Mouse (Mus musculus): ENCODE measurements around the gene Cnfn.
"Not testable (repeated sequence)": the region's sequence is repeated elsewhere in the genome, so short reads cannot be mapped to it uniquely, and the experiment has no call there.

Gene Cnfn

DNA sequence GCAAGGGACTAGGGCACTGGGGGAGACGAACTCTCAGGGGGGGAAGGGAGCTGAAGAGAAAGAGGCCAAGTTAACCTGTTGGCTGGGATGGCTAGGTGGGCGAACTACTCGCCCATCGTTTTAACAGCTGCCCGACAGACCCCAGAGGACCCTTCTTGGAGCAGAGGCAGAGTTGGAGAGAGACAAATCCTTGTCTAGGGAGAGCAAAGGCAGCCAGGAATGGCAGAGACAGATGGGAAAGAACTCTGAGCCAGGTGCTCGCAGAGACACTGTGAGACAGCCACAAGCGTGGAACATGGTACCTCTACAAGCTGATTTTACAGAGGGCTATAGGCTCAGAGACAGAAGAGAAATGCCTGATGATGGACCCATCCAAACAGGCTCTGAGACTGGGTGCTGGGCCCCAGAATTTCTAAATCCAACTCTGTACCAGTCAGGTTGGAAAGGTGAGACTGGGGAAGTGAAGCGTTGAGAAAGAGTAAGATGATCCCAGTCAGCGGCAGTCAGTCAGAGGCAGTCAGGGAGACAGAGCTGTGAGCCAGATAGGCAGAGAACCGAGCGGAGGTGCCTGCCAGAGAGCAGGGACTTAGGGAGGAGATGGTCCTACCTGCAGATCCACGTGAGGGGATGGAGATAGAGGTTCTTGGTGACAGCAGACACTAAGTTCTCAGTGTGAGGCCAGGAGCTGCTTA, at the start of gene Cnfn:
TSS of gene Cnfn (minus strand) at position 667 of the 692 bp plus-strand sequence.
- no peak for DNase-seq (ENCODE audit: low read depth in 1 of 2, low spot score in 2 of 2)

DNA sequence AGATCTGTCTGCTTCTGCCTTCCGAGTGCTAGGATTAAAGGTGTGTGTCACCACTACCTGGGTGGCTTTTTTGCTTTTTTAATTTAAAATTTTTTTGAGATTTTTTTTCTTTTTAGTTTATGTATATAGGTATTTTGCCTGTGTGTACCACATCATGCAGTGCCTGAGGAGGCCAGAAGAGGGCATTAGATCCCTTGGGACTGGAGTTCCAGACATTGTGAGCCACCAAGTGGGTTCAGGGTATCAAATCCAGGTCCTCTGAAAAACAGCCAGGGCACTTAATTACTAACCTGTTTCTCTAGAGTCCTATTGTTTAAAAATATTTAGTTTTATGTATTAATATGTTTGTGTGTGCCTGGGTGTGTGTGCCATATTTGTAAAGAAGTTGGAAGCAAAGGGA, 48.1 kb upstream of the Cnfn start:
- DNase-seq (ENCODE audit: low read depth in 1 of 2, low spot score in 2 of 2): no peak

GRCm38 (mm10) chr7:25412833-25413441, 43.4 kb upstream of the Cnfn start, which contains the start of gene Cxcl17:
Gene Cxcl17, minus strand, starts transcription at chr7:25412886.
- DNase-seq (ENCODE audit: low read depth in 1 of 2, low spot score in 2 of 2): no peak

GRCm38 (mm10) chr7:25411861-25412260, 42.3 kb upstream of the Cnfn start:
- DNase-seq (ENCODE audit: low read depth in 1 of 2, low spot score in 2 of 2): no peak

DNA sequence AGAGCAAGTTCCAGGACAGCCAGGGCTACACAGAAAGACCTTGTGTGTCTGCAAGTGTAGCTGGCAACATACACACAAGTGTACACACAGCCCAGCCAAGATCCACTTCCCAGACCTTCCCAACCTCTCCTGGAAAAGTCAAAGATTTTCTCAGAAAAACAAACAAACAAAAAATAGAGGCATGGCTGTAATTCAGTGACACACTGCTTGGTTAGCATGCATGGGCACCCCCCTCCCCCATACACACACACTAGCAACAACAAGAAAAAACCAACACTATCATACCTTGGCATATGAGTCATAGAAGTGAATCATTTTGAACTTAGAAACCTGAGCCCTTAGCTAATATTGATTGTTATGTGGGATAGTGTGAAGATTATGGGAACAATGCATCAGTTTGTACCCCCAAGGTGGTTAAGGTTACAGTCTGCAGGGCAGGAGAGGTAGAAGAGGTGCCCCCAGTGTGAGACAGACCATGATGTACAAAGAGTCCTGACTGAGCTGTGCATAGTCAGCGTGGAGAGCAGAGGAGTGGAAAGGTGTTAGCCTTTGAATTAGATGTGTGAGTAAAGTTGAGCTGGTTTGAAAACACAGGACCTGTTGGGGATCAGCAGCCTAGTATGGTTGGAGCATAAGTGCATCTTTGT, 41.6 kb upstream of the Cnfn start:
- no peak for DNase-seq (ENCODE audit: low read depth in 1 of 2, low spot score in 2 of 2)

GRCm38 (mm10) chr7:25409114-25409760, 39.7 kb upstream of the Cnfn start:
- DNase-seq (ENCODE audit: low read depth in 1 of 2, low spot score in 2 of 2): no peak

DNA sequence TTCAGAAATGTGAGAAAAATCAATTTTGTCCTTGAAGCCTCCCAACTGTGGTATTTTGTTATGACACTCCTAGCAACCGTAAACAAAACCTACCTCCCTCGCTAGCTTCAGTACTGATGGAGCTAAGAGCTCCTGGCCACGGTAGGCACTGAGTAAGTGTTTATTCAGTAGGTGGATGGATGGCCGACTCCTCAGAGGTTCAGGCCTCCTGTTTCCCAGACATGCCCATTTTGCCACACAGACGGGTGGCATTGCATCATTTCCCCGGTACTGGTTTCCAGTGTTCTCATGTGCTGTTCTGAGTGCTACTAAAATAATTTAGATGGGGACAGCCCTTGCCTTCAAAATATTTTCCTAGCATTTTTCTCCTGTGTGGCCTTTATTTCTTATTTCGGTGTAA, 36.9 kb upstream of the Cnfn start:
- no peak for DNase-seq (ENCODE audit: low read depth in 1 of 2, low spot score in 2 of 2)

DNA sequence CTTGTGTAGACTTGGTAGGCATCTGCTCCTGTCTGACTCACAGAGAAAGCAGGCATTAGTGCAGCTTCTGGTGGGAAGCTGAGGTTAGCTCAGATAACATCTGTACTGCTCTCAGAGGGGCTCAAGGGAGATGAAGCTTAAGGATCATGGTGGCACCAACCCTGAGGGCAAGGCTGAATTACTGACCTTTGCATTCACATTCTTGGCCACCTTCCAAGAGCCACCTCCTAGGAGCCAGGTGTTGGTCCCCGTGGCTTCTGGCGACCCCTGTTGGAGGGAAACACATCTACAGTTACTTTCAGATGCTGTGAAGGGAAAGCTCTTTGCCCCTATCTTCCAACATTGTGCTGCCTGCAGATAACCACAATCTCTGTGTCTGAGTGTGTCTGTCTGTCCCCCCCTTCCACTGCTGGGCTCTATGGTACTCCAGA, 33.2 kb upstream of the Cnfn start:
- DNase-seq (ENCODE audit: low read depth in 1 of 2, low spot score in 2 of 2): no peak

DNA sequence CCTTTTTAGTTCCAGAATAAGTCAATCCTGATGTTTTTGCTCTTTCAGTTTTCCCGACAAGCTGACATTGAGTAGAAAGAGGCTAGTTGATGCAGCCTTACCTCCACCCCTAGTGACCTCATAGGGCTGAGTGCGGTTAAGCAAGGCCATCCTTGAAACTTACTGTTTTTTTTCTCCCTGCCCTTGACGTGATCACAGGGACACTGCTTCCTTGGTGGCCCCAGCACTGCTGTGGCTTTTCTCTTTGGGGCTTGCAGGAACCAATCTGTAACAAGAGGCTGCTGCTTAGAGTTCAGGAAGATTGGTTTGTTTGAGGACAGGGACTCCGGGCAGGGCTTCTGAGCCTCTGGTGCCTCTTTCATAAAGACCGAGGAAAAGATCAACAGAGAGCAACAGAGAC, 32.5 kb upstream of the Cnfn start:
- DNase-seq (ENCODE audit: low read depth in 1 of 2, low spot score in 2 of 2): no peak

DNA sequence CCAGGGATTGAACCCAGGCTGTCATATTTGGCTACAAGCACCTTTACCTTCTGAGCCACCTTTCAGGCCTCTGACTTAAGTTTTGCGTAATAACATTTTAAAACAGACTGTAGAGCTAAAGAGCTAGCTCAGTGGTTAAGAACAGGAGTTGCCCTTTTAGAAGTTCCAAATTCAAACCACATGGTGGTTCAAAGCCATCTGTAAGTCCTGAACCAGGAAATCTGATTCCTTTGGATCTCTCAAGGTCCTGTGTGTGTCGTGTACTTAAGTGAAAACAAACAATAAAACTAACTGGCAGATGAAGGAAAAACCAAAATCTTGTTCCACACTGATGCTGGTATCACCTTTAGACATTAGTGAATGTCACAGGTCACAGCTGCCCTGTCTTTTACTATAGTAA, 32.0 kb upstream of the Cnfn start:
- DNase-seq (ENCODE audit: low read depth in 1 of 2, low spot score in 2 of 2): no peak

- not testable (repeated sequence) for DNase-seq (ENCODE audit: low read depth in 1 of 2, low spot score in 2 of 2)
Measured at GRCm38 (mm10) chr7:25399028-25399427, 29.5 kb upstream of the Cnfn start.

DNA sequence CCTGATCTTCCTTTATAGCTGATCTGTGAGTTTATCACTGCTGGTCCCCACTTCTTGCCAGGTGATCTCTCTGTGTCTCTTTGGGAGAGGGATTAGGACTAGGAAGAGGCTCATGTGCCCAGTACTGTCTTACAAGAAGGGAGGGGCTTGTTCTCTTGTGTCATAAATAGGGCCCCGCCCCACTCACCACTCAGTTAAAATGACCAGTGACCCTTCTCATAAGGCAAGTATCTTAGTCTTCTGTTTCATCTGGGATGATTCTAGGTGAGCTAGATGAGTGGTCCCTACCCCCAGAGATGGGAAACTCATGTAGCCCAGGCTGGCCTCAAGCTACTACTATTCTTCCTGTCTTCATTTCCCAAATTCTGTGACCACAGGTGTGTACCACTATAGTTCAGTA, 29.1 kb upstream of the Cnfn start, which contains the start of gene Lipe:
TSS of gene Lipe (minus strand) at position 101 of the 400 bp plus-strand sequence.
- no peak for DNase-seq (ENCODE audit: low read depth in 1 of 2, low spot score in 2 of 2)

DNA sequence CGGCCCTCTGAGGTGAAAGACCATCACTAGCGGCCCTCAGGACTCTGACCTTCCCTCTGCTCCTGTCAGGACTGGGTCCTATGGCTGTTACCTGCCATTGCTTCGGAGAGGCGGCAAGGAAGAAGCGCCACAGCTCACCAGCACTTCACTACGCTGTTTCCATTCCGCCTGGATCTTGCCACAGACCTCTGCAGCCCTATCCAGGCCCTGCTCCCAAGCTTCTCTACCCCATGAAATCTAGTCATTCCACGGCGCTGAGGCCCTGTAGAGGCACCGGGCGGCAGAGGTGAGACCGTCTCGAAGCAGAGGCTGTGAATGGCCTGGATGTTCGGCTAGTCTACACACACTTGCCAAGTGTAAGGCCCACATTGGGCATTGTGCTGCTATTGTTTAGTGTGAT, 27.1 kb upstream of the Cnfn start:
- DNase-seq (ENCODE audit: low read depth in 1 of 2, low spot score in 2 of 2): no peak

DNA sequence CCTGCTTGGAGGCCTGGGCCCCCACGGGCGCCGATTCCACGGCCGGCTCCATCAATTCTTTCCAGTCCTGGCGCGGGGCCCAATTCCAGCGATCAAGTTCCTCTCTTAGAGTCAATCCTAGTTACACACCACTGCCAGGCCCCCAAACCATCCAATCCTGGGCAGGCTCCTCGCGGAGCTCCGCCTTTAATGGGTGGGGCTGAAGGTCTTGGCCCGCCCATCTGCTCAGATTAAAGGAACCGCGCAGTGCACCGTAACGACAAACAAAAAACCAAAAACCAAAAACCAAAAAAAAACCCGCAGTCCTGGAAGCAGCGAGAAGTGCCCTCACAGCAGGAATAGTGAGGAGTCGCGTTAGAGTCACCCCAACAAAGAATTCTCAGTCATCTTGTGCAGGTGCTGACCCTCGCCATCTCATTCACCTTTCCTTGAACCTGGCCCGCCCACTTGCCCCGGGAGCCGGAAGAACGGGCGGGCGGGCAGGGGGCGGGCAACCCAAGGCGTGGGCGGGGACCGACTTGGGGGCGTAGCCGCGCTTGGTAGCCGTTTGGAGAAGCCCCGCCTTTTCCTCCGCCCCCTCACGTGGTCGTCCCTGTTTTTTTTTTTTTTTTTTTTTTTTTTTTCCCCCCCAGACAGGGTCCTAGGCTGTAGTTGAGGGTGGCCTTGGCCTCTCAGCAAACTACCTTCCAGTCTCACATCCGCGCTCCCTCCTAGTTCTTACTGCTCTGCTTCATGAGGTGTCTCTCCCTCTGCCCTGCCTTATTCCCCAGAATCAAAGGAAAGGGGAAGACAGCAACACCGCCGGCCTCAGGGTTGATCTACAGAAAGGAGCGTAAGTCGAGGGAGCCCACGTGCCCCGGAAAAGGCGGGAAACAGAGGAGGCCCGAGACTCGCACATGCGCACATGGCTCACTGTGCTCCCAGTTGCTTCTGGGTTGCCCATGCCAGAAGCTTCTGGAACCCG, 26.3 kb upstream of the Cnfn start:
- DNase-seq (ENCODE audit: low read depth in 1 of 2, low spot score in 2 of 2): peak; percentile 86 to 95

DNA sequence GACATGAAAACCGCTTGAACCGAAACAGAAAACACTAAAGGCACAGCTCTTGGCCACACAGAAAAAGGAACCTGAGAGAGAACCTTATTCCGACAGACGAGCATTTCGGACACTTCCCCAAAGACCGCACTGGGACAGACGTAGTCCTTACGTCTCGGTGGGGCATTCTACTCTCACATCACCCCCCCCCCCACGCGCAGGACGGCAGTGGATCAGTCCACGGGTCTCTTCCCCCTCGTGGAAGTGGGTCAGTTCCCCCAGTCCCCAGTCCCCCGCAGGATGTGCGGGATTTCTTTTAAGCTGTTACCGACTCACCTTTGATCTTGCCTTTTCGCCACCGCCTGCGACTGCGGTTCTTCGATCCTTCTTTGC, 25.6 kb upstream of the Cnfn start:
- DNase-seq (ENCODE audit: low read depth in 1 of 2, low spot score in 2 of 2): no peak

- DNase-seq (ENCODE audit: low read depth in 1 of 2, low spot score in 2 of 2): no peak
Measured at GRCm38 (mm10) chr7:25394754-25395153, 25.2 kb upstream of the Cnfn start.

DNA sequence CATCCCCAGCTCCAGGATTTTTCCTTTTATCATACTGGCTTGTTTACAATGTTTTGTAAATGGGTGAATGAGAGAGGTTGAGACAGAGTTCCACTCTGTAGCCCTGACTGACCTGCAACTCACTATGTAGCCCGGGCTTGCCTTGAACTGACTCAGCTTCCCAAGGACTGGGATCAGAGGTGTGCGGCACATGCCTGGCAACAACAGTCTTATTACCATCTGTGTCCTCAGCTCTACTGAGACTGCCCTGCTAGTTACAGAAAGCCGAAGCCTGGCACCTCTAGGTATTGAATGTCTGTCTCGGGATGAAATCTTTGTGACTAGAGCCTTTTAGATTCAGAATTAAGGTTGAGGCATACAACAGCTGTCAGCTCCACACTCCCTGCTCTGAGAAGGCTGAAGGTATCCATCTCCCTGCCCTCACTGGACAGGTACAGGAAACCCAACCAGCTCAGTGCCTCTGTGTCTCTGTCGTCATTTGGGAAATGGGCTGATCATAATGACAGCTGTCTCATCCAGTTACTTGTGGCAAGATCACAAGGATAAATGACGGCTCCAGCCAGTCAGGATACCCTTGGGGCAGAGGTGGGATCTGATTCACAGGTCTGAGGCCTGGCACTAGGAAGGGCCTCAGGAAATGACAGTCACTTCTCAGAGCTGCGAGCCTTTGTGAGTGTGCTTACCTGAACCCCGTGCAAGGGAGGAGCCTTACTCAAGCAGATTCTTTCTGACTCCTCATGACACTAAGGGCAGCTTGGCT, 24.1 kb upstream of the Cnfn start:
- DNase-seq (ENCODE audit: low read depth in 1 of 2, low spot score in 2 of 2): no peak

GRCm38 (mm10) chr7:25392851-25393250, 23.3 kb upstream of the Cnfn start:
- DNase-seq (ENCODE audit: low read depth in 1 of 2, low spot score in 2 of 2): no peak

DNA sequence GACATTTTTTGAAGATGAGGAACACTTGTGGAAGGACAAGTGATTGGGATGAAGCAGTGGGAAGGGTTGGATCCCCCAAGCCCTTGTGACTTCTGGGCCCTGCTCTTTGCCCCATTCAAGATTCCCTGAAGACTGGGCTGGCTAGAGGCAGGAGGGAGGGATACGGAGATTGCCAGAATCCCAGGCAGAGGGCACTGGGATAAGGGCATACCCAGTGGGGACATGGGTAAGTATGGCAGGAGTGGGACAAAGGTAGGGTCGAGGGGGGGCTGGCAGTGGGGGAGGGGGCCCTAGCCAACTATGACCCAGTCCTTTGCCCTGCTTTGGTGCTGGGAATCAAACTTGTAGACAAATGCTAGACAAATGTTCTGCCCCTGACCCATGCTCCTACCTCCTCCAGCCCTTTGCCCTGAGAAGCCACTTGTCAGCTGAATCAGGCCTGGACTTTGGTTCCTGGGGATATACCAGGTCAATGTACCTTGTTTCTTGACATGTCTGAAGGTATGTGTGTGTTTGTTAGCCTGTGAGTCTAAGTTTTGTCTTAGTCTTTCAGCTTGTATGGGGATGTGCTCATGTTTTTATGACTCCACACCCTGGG, 22.4 kb upstream of the Cnfn start:
- no peak for DNase-seq (ENCODE audit: low read depth in 1 of 2, low spot score in 2 of 2)

DNA sequence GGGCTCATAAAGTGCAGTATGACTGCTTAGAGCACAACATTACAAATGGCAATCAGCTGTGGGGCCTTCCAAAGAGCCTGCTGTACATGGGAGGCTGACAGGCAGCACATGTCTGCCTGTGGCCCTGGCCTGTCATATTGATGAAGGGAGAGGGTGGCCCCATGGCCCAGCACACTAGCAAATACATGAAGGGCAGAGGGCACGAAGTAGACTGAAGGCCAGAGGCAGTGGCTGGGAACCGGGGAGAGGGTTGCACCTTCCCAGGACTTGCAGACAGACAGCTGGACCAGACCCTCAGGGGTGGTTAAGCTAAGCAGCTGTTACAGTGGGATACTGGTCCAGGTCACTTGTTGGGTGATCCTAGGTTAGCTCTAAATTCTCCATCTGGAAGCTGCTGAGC, 21.5 kb upstream of the Cnfn start:
- no peak for DNase-seq (ENCODE audit: low read depth in 1 of 2, low spot score in 2 of 2)
